Mouse (Mus musculus): Measurements from ENCODE around the gene Arap1. TPM values are rescaled to one million over a fixed set of nuclear protein-coding genes. Genes with fewer than 3 reads are reported as not detected.

Arap1 gene
- total and polyA plus RNA-seq, 3 experiments = 21.2 to 46.1 (median 38.5) TPM

DNA sequence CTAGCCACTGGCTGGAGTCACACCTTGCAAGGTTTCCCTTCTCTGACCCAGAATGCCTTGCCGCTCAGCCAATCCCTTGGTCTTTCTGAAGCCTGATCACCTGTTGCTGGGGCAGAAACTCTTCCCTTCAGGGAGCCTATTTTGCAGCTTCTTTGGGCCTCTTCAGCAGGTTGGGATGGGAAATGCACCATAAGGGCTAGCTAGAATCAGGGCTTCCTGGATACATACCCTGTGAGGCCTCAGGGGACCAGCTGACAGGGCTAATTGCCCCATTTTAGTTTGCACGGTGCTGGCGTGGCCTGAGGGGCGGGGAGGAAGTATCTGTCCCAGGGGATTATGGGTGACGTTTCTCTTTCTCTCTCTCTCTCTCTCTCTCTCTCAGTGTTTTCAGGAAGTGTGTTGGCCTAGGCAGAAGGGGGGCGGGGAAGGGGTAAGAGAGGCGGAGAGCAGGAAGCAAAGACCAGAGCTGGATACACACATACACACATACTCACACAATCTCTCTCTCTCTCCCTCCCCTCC, 29.9 kb downstream of the Arap1 start:
- peaks cover 13 to 65% of the 10 kb centered on the region in 2 experiments for H3K36me3 ChIP-seq (replicated peaks in 1 of 2; ENCODE audit: control insufficient read depth in 1 of 2, insufficient read depth in 1 of 2, low read length in 1 of 2)
- peaks cover 32 to 61% of the 10 kb centered on the region in 2 experiments for H3K4me1 ChIP-seq (ENCODE audit: control insufficient read depth in 1 of 2, insufficient read depth in 2 of 2)
- H3K27ac ChIP-seq (ENCODE audit: insufficient read depth, low read depth) = peak overlapping the region; percentile 61
- no peaks in the 10 kb centered on the region for H3K27me3 ChIP-seq (replicated peaks)
- DNase-seq (ENCODE audit: extremely low read depth) = peak; percentile 96
- dilution Hi-C loops (cut with MboI; ENCODE audit: extremely low pct_ligation_motif_present, extremely low pct_unique_long_range_greater_than_20kb, low sequenced_read_pairs) (no loop called here), in situ Hi-C loops (cut with MboI; ENCODE audit: low pct_ligation_motif_present, low pct_unique_long_range_greater_than_20kb, low sequenced_read_pairs) (loop anchor here (10.0 kb wide), 2 partner anchors 313 to 403 kb away; partner anchors contain the start of gene P2ry6)
- H3K9me3 ChIP-seq (replicated peaks; ENCODE audit: low read length) = no peaks in the 10 kb centered on the region
- peak overlapping the region; percentile 93 for H3K9ac ChIP-seq (ENCODE audit: insufficient read depth, low read depth)
- H3K4me3 ChIP-seq (replicated peaks in 1 of 3; ENCODE audit: low read depth in 2 of 3, low read length in 2 of 3, poor library complexity in 1 of 3) = peak overlapping the region; percentile 51 to 90 (median 60)
- peaks cover 6% of the 10 kb centered on the region for H3K79me2 ChIP-seq (replicated peaks; ENCODE audit: control insufficient read depth, extremely low read depth, insufficient read depth, poor library complexity, severe bottlenecking)
- peak overlapping the region; percentile 74 for H3K4me2 ChIP-seq (ENCODE audit: insufficient read depth, low read depth, poor library complexity, severe bottlenecking)
- TF ChIP-seq HCFC1 (IDR thresholded peaks at IDR 0.05; ENCODE audit: low read depth, low read length) = peak; percentile 77
- peak; percentile 96 for TF ChIP-seq SIN3A (IDR thresholded peaks at IDR 0.05; ENCODE audit: low read length)
- TF ChIP-seq RCOR1 (conservative IDR thresholded peaks at IDR 0.05; ENCODE audit: low read depth, low read length) = 0 out of 2 replicates have a peak, but pooled peaks have one; percentile 37
- no peak for TF ChIP-seq GABPA (IDR thresholded peaks at IDR 0.05; ENCODE audit: insufficient replicate concordance, low read depth, low read length)
- TF ChIP-seq USF1 (IDR thresholded peaks at IDR 0.05; ENCODE audit: low read depth, low read length) = no peak
- peak; percentile 95 for TF ChIP-seq MAZ (IDR thresholded peaks at IDR 0.05; ENCODE audit: low read depth, low read length)
- TF ChIP-seq POLR2AphosphoS2 (IDR thresholded peaks at IDR 0.05; ENCODE audit: low read depth, low read length) = 0 out of 2 replicates have a peak, but pooled peaks have one; percentile 31
- peak; percentile 42; the same call in 1 of the 2 replicates for TF ChIP-seq POLR2A (IDR thresholded peaks at IDR 0.05; ENCODE audit: low read depth, low read length)
- peak; percentile 81 for TF ChIP-seq IRF4 (IDR thresholded peaks at IDR 0.05; ENCODE audit: low read depth, low read length)
- peak; percentile 47; the same call in 1 of the 2 replicates for TF ChIP-seq MAFK (IDR thresholded peaks at IDR 0.05; ENCODE audit: insufficient replicate concordance, low read length)
- no peak for TF ChIP-seq PAX5 (IDR thresholded peaks at IDR 0.05; ENCODE audit: low read length)
- TF ChIP-seq EP300 (IDR thresholded peaks at IDR 0.05; ENCODE audit: low read length) = peak; percentile 72; the same call in 1 of the 2 replicates
- TF ChIP-seq ZC3H11A (IDR thresholded peaks at IDR 0.05; ENCODE audit: low read depth, low read length) = no peak
- 0 out of 2 replicates have a peak, but pooled peaks have one; percentile 7 for TF ChIP-seq USF2 (conservative IDR thresholded peaks at IDR 0.05; ENCODE audit: low read depth, low read length)
- TF ChIP-seq JUND (conservative IDR thresholded peaks at IDR 0.05; ENCODE audit: low read depth, low read length) = peak; percentile 69; the same call in 1 of the 2 replicates
- 0 out of 2 replicates have a peak, but pooled peaks have one; percentile 34 for TF ChIP-seq TBP (conservative IDR thresholded peaks at IDR 0.05; ENCODE audit: low read depth, low read length)
- TF ChIP-seq CTCF (conservative IDR thresholded peaks at IDR 0.05 in 1 of 2, IDR thresholded peaks at IDR 0.05 in 1 of 2; ENCODE audit: low read depth in 2 of 2, low read length in 2 of 2) = no peak
- peak; percentile 70; the same call in 1 of the 2 replicates for TF ChIP-seq MYC (IDR thresholded peaks at IDR 0.05; ENCODE audit: low read depth, low read length)
- peak; percentile 42; the same call in 1 of the 2 replicates for TF ChIP-seq NELFE (IDR thresholded peaks at IDR 0.05; ENCODE audit: low read depth, low read length)
- TF ChIP-seq UBTF (IDR thresholded peaks at IDR 0.05; ENCODE audit: low read depth, low read length) = no peak
- TF ChIP-seq MEF2A (IDR thresholded peaks at IDR 0.05; ENCODE audit: borderline replicate concordance, low read depth, low read length) = peak; percentile 74; the same call in 1 of the 2 replicates
- TF ChIP-seq ELF1 (IDR thresholded peaks at IDR 0.05; ENCODE audit: low read depth, low read length) = peak; percentile 96
- TF ChIP-seq KAT2A (IDR thresholded peaks at IDR 0.05; ENCODE audit: insufficient replicate concordance, low read length) = peak; percentile 86; the same call in 1 of the 2 replicates
- peak; percentile 81 for TF ChIP-seq MAX (IDR thresholded peaks at IDR 0.05; ENCODE audit: low read length)
- TF ChIP-seq BHLHE40 (IDR thresholded peaks at IDR 0.05; ENCODE audit: low read depth, low read length) = peak; percentile 56
- peak; percentile 78 for TF ChIP-seq TCF12 (IDR thresholded peaks at IDR 0.05; ENCODE audit: low read depth, low read length)
- no peak for TF ChIP-seq E2F4 (IDR thresholded peaks at IDR 0.05; ENCODE audit: insufficient replicate concordance, low read depth, low read length)
- peak; percentile 61 for TF ChIP-seq JUN (IDR thresholded peaks at IDR 0.05; ENCODE audit: insufficient read depth, low read depth, low read length)
- no peak for TF ChIP-seq CHD1 (IDR thresholded peaks at IDR 0.05; ENCODE audit: low read depth, low read length)
- peak; percentile 62; the same call in 1 of the 2 replicates for TF ChIP-seq ZMIZ1 (IDR thresholded peaks at IDR 0.05; ENCODE audit: low read depth, low read length)
- TF ChIP-seq NRF1 (IDR thresholded peaks at IDR 0.05; ENCODE audit: low read depth, low read length) = peak; percentile 39; the same call in 1 of the 2 replicates
- peak; percentile 93 for TF ChIP-seq ETS1 (conservative IDR thresholded peaks at IDR 0.05; ENCODE audit: low read depth, low read length)
- no peak for TF ChIP-seq ZNF384 (IDR thresholded peaks at IDR 0.05; ENCODE audit: low read depth, low read length)
- TF ChIP-seq CHD2 (IDR thresholded peaks at IDR 0.05; ENCODE audit: low read length) = peak; percentile 98
- TF ChIP-seq SMC3 (IDR thresholded peaks at IDR 0.05; ENCODE audit: low read depth, low read length) = no peak
- no peak for TF ChIP-seq RAD21 (IDR thresholded peaks at IDR 0.05; ENCODE audit: low read depth, low read length)
- peak; percentile 89 for TF ChIP-seq MXI1 (IDR thresholded peaks at IDR 0.05; ENCODE audit: low read depth, low read length)

Data from CH12.LX (cell line).